Mouse (Mus musculus): ENCODE data around the gene Impg2.
A peak's percentile ranks its signal among the peaks of the same experiment; 100 is the strongest.

Gene Impg2

GRCm38 (mm10) chr16:56304167-56304566 lies 100.1 kb downstream of the Impg2 start:
- DNase-seq = no peak

GRCm38 (mm10) chr16:56307575-56307974 lies 103.5 kb downstream of the Impg2 start:
- DNase-seq = peak; percentile 6

GRCm38 (mm10) chr16:56311291-56311690 lies 107.2 kb downstream of the Impg2 start:
- DNase-seq = no peak

Data from kidney, adult 18-20 months (tissue).